Mouse (Mus musculus): ENCODE measurements around the gene Rabl6.

Gene Rabl6

DNA sequence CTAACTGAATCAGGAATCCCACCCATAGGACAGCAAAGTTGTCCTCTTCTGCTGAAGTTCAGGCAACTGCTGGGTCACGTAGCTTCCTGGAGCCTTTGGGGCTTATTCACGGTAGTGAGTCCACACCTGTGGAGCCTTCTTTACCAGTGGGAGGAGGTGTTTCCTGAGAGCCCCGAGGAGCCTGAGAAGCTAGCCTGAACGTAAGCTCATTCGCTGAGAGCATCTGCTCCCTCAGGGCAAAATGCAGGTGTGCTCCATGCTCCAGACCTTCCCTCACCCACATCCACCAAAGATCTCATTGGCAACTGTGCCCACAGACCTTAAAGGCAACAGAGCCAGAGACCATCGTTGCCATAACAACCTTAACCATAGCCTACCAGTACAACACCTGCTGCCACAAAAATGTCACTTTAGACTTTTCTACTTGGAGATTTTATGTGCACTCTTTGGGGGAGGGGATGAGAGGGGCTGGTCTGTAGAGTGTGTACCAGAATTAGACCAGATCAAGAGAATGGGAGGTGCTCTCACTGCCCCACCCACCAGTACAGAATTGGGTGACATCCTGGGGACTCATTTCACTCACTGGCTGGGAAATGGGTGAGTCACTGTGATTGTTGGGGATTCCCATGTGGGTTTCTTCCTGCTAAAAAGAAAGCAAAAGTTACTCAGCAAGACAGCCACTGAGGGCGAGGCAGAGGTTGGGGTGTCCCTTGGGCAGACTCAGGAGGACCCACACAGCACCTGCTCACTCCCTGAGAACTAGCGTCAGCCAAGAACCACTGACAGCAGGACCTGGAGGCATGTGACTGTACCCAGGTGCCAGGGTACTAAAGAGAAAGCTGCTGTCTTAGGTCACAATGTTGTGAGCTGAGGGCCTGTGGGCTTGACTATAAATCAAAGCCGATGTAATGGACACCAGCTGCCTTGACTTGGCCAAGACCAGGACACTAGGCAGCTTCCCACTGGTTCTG, 59.0 kb downstream of the Rabl6 start:
- no peak for DNase-seq (ENCODE audit: extremely low read depth, low read depth)

DNA sequence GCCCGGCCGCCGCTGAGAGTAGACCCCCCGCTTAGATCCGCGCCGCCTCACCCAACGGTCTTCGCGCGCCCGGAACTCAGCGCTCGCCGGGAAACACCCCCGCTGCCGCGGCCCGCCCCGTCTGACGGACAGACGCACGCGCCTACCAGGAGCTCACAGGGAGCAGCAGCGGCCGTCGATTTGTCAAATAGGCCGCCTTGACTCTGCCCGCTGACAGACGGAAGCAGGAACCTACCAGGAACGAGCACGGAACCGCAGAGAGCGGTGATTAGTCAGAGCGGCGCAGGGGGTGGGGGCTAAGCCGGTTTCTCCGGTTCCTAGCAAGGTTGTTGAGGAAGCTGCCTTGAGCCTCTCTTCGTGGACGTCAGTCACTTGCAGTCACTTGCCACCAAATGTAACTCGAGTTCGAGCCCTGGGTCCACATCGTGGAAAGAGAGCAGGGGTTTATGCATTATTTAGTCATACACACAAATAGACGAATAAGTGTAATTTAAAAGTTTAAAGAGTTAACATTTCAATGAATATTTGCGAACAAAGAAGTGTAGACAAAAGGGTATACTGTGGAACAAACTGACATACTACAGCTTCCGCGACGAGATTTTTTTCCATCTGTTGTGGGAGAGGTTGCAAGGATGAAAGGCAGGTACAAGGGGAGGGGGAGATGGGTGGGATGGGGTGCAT, 61.4 kb downstream of the Rabl6 start, which contains the start of gene Traf2:
TSS of gene Traf2 (minus strand) at position 130 of the 681 bp plus-strand sequence.
- DNase-seq (ENCODE audit: extremely low read depth, low read depth), result peak; percentile 98

- DNase-seq (ENCODE audit: extremely low read depth, low read depth), result peak; percentile 18
Observed at GRCm38 (mm10) chr2:25545996-25546810, 62.1 kb downstream of the Rabl6 start.

DNA sequence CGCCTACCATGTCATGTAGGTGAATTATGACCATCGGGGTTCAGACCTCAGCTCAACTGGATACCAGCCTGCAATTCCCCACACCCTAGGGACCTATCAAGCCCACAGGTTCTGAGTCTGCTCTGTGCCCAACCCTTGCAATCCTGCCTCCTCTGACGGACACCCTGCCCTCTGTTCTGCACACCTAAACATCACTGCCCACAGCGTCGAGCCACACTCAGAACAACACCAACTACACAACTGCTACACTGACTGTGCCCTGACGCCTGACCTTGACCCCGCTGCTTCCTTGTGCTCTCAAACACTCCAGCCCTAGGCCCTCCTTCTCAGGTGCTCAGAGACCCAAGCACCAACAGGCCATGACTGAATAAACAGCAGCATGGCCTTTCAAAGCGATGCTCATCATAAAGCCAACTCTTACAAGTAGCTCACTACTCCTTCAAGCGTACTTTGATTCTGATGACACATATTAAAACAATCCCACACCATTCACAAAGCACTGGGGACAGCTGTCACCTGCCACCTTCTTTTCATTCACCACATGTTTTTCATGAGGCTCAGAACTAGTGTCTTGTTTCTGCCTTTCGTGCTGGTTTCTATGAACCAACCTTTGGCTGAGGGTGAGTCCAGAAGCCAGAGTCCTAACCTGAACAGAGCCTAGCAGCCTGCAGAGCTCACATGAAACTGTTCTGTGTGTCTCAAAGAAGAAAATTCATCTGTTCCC, 66.5 kb downstream of the Rabl6 start:
- DNase-seq (ENCODE audit: extremely low read depth, low read depth), result no peak

DNA sequence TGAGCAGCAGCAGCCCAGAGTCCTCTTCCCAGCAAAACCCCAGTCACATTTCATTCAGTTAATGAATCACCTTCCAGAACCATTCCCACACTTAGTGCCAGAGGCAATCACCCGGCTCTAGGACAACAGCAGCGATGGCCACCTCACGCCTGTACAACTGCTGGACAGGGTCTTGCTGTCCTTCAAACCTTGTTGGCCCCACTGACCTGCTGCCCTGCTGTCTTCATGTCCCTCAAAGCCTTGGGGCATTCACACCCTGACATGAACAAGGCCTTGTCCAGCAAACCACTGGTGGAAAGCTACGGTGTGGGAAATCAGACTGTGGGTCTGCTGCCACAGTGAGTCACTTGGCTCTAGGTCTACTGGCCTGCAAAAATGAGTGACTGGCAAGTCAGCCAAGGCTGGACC, 67.8 kb downstream of the Rabl6 start:
- no peak for DNase-seq (ENCODE audit: extremely low read depth, low read depth)

DNA sequence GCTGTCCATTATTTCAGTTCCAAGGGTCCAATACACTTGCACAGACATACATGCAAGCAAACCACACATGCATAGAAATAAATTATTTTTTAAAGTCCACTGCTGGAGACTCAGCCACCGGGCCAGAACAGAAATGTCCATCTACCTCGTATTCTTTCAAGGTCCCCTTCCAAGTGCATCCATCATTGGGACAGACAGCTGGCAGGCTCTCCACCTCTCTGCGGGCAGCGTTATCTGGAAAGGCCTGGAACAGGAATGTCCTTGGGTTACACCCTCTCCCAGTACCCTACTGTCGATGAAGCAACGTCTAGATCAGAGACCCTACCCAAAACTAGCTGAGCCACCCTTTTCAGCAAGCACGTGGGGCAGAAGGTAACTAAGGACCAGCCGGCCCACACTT, 71.8 kb downstream of the Rabl6 start:
- DNase-seq (ENCODE audit: extremely low read depth, low read depth), result no peak

DNA sequence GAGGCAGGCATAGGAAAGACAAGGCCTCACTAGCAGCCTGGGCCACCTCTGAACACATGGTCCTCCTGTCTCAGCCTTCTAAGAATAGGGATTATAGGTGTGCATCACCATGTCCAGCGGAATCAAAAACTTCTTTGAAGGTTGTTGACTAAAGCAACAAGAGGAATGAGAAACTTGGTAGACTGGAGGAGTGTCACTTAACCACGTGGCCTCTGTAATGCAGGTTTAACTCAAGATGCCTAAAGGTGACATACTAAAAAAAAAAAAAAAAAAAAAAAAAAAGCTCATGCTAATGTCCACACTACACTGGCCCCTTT, 73.5 kb downstream of the Rabl6 start:
- no peak for DNase-seq (ENCODE audit: extremely low read depth, low read depth)

DNA sequence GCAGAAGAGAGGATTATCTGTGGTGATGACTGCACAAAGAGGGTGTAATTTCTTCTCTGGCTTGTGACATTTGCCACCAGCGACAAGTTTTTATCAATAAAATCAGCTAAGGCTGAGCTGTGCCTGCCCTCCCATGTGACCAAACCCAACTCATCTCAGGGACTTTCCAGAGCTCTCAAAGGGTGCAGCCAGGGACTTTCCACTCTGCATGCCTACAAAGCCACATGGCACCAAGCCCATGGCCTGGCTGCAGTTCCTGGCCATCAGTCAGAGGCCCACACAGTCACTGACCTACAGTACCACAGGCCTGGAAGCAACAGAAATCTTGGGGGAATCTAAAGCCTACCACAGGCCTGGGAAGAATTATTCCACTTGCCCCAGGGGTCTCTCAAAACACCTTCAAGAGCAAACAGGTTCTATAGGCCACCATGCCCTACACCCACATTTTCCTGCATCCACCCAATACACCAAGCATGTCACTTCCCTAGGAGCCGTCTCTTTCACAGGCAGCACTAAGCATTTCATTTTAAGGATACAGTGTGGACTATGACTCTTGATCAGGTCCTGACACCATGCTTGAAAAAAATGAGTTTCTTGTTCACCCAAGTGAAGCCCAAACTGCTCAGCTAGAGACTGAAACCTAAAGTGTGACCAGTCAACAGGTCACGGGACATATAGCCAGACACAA, 74.0 kb downstream of the Rabl6 start:
- DNase-seq (ENCODE audit: extremely low read depth, low read depth), result no peak

GRCm38 (mm10) chr2:25533707-25534106, 74.6 kb downstream of the Rabl6 start:
- DNase-seq (ENCODE audit: extremely low read depth, low read depth), result no peak
